Mouse (Mus musculus): Measurements from ENCODE around the gene Spata45.

DNA sequence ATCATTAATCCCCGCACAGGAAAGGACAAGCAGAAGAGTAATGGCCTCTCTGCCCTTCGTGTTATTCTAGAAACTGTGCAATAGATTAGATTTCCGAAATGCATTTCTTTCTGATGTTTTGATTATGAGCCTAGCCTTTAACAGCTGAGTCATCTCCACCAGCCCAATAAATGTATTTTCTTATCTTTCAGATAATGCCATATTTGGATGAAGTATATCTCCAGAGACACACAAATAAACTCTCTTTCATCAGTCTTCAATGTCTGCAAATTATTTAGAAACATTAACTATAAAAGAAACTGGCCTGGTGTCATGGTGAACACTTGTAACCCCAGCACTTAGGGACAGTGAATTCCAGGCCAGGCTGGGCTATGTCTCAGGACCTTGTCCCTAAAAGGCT is 6.2 kb downstream of the Spata45 start:
- TF ChIP-seq POLR2A (IDR thresholded peaks at IDR 0.05; ENCODE audit: borderline replicate concordance, low read depth, low read length), result no peak
- TF ChIP-seq CTCF (IDR thresholded peaks at IDR 0.05; ENCODE audit: low read depth, low read length), result no peak

Data from bone marrow macrophage, adult 2 months (primary cell).